Mouse (Mus musculus) stomach, postnatal 0 days (tissue): ENCODE data around the gene 4931423N10Rik. TPM values are rescaled to one million over a fixed set of nuclear protein-coding genes. Genes with fewer than 3 reads are reported as not detected.
"Not testable (repeated sequence)": the region's sequence is repeated elsewhere in the genome, so short reads cannot be mapped to it uniquely, and the experiment has no call there.

Source experiments
- ATAC-seq: fragments of 200-750 bp; cut with Nextera tagmentation; 2 replicates; pipeline ENCODE4 v1.8.0; 2017; ENCODE audit not compliant: low FRiP score, low TSS enrichment
- DNase-seq: peaks from one replicate; pipeline ENCODE4 v3.0.0-alpha.2; 2016; ENCODE audit warnings: low spot score
- H3K27ac ChIP-seq: fragments of 300-500 bp; sonication (generic); replicated peaks from 2 replicates; pipeline ENCODE4 v1.5.1; 2014; ENCODE audit warnings: mild to moderate bottlenecking, control low read depth
- H3K27me3 ChIP-seq: fragments of 300-500 bp; sonication (generic); 2 replicates; pipeline ENCODE4 v1.6.1; 2014; ENCODE audit warnings: low read length; ENCODE audit not compliant: control insufficient read depth, insufficient read depth
- H3K36me3 ChIP-seq: fragments of 300-500 bp; sonication (generic); 2 replicates; pipeline ENCODE4 v1.6.1; 2014; ENCODE audit warnings: low read length, mixed read lengths; ENCODE audit not compliant: control insufficient read depth, insufficient read depth
- H3K4me1 ChIP-seq: fragments of 300-500 bp; sonication (generic); replicated peaks from 2 replicates; pipeline ENCODE4 v1.6.1; 2014; ENCODE audit warnings: antibody characterized with exemption; ENCODE audit not compliant: control insufficient read depth, insufficient read depth
- H3K4me2 ChIP-seq: fragments of 300-500 bp; sonication (generic); replicated peaks from 2 replicates; pipeline ENCODE4 v1.6.1; 2014; ENCODE audit warnings: low read depth, mild to moderate bottlenecking, control low read depth, moderate library complexity
- H3K4me3 ChIP-seq: fragments of 300-500 bp; sonication (generic); 2 replicates; pipeline ENCODE4 v1.5.1; 2014; ENCODE audit warnings: low read depth, low read length, control low read depth
- H3K9ac ChIP-seq: fragments of 300-500 bp; sonication (generic); 2 replicates; pipeline ENCODE4 v1.6.1; 2014; ENCODE audit warnings: mild to moderate bottlenecking, low read length, control low read depth, mixed read lengths
- H3K9me3 ChIP-seq: fragments of 300-500 bp; sonication (generic); 2 replicates; pipeline ENCODE4 v1.6.1; 2016; ENCODE audit warnings: low read length; ENCODE audit not compliant: control insufficient read depth
- CTCF ChIP-seq: IDR thresholded peaks from 2 replicates; pipeline ENCODE4 v1.5.1; 2016; ENCODE audit warnings: antibody characterized with exemption, low read depth, mild to moderate bottlenecking, moderate library complexity
- EP300 ChIP-seq: optimal IDR thresholded peaks from 2 replicates; pipeline ENCODE3; 2016; ENCODE audit warnings: antibody characterized with exemption
- WGBS: fragments of 180-500 bp; shearing (Covaris S2); extraction: QIAGEN DNeasy Blood & Tissue Kit; methylation state at CpG from one replicate; pipeline ENCODE4 v1.1.7; 2014; 5-methylcytosine and 5-hydroxymethylcytosine counted together
- polyA plus RNA-seq: library from polyadenylated mRNA; unstranded; fragments of >200 nt; fragmentation: Nextera tagmentation; extraction: Ambion mirVana; gene quantifications from 2 replicates; pipeline ENCODE4 v1.2.1, GENCODE M21; 2015

4931423N10Rik gene
- polyA plus RNA-seq, 1 experiment from 2014 or later, result 0.06 TPM

DNA sequence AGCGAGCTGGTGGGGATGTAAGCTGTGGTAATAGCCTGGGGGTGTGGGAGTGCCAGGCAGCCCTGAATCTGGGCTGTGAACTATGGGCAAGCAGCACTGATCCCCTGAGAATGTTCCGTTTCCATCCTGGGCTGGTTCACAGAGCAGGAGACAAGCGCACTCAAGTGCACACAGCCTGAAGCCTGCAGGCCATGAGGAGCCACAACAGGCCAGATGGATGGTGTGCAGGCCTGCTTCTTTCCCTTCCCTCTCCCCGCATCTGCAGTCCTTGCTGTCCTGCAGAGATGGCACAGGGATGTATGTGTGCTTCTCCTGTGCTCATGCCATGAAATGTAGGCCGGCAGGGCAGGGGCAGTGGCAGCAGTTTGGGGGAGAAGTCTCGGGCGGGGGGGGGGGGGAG lies 17.9 kb downstream of the 4931423N10Rik start:
- Histone ChIP-seq H3K4me2 (no peak overlapping the region), H3K9me3 (no peaks in the 10 kb centered on the region), H3K27ac (no peak overlapping the region), H3K27me3 (no peaks in the 10 kb centered on the region), H3K36me3 (no peaks in the 10 kb centered on the region), H3K9ac (no peak overlapping the region), H3K4me1 (no peaks in the 10 kb centered on the region), H3K4me3 (no peak overlapping the region)
- TF ChIP-seq CTCF, result no peak
- TF ChIP-seq EP300, result no peak
- ATAC-seq (no peak), DNase-seq (no peak)
- 52% methylated on average over 5 of the region's 7 CpGs for WGBS

DNA sequence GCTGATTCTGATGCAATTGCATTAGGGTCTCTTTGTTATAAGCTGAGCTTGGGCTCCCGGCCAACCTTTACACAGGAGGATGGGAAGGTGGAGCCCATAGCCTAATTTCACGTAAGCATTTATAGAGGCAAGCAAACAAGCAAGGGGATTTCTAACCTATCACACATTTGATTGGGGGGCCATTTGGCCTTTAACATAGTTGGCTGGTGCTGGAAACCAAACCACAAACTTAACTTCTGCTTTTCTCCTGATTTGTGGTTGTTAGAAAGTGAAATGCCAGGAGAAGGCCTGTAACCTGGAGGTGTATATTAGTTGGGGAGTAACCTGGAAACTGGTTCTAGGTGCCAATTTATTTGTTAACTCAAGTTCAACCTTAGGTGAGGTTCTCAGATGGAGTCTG lies 21.2 kb downstream of the 4931423N10Rik start:
- H3K27me3 ChIP-seq, result no peaks in the 10 kb centered on the region
- H3K4me1 ChIP-seq, result no peaks in the 10 kb centered on the region
- no peak overlapping the region for H3K9ac ChIP-seq
- no peak for DNase-seq
- no peak for TF ChIP-seq CTCF
- TF ChIP-seq EP300, result no peak
- no peaks in the 10 kb centered on the region for H3K36me3 ChIP-seq
- no peak overlapping the region for H3K4me2 ChIP-seq
- H3K9me3 ChIP-seq, result no peaks in the 10 kb centered on the region
- no peak overlapping the region for H3K27ac ChIP-seq
- no peak overlapping the region for H3K4me3 ChIP-seq
- WGBS, result 67% methylated on average over 2 of the region's 2 CpGs
- ATAC-seq, result no peak

DNA sequence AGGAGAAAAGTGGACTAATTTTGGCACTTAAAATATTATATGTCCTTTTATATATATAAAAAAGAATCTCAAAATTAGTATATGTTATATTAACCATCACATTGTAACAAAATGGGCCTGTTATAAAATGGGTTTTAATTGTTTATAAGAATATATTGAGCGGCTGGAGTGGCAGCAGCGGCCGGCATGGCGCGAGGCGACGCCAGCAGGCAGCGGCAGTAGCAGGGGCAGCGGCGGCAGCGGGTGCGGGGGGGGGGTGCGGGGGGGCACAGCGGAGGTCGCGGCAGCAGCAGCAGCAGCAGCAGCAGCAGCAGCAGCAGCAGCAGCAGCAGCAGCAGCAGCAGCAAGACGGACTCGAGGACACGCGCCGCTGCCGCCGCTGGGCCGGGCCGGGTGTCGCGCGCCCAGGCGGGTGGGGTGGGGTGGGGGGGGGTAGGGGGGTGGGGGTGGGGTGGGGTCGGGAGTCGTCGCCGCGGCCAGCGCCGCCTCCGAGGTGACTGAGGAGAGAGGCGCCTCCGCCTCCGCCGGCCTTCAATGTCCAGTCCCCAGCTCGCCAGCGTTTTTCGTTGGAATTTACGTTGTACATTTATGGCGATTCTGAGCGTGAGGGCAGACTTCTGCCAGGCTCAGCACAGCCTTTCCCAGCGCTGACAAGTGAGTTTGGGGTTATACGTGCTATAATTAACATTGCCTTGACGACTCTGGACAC lies 26.9 kb downstream of the 4931423N10Rik start:
- no peaks in the 10 kb centered on the region for H3K4me1 ChIP-seq
- H3K4me2 ChIP-seq, result peak overlapping the region; percentile 66
- ATAC-seq, result no peak
- under 1% methylated on average over 24 of the region's 50 CpGs for WGBS
- no peaks in the 10 kb centered on the region for H3K27me3 ChIP-seq
- TF ChIP-seq EP300, result no peak
- no peak for TF ChIP-seq CTCF
- peak; percentile 18 for DNase-seq
- no peak overlapping the region for H3K27ac ChIP-seq
- peak overlapping the region; percentile 38 for H3K4me3 ChIP-seq
- H3K36me3 ChIP-seq, result no peaks in the 10 kb centered on the region
- peak overlapping the region; percentile 31 for H3K9ac ChIP-seq
- no peaks in the 10 kb centered on the region for H3K9me3 ChIP-seq

DNA sequence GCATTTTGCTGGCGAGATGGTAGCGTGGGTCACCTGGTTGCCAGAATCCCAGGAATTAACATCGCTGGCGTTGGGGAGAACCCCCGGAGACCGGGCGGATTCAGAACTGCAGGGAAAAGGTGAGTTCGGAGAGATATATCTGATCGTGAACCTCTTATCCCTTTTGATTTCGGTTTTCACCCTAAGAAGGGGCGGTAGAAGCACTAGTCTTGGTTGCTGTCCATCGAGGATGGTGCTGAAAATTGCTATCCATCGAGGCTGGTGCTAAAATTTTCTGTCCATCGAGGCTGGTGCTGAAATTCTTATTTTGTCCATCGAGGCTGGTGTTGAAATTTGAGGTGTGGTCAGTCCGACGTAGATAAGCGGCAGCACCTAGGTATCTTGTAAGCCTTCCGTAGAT lies 83.7 kb downstream of the 4931423N10Rik start:
- not testable (repeated sequence) for H3K4me1 ChIP-seq, H3K4me2 ChIP-seq, DNase-seq, H3K36me3 ChIP-seq, ATAC-seq, H3K4me3 ChIP-seq, H3K27ac ChIP-seq, H3K27me3 ChIP-seq, H3K9ac ChIP-seq, H3K9me3 ChIP-seq
- 40% methylated on average over 19 of the region's 19 CpGs for WGBS

DNA sequence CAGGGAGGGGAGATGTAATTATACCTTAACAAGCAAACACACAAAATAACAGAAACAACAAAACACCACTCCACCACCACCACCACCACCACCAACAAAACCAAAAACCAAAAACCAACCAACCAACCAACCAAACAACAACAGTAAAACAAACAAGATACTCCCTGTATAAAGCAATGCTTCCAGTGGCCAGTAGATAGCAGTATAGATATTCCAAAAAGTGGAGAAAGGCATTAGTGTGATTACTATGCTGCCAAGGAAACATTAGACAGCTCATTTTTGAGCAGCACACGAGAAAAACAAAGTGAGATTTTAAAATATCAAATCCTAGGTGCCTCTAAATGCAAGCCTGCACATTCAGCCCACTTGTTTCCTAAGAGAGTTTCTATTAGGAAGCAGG lies 107.6 kb downstream of the 4931423N10Rik start:
- Histone ChIP-seq H3K4me1 (no peaks in the 10 kb centered on the region), H3K4me3 (no peak overlapping the region), H3K27ac (no peak overlapping the region), H3K9ac (no peak overlapping the region), H3K9me3 (no peaks in the 10 kb centered on the region), H3K36me3 (no peaks in the 10 kb centered on the region), H3K4me2 (no peak overlapping the region), H3K27me3 (no peaks in the 10 kb centered on the region)
- TF ChIP-seq CTCF, result peak; percentile 53
- TF ChIP-seq EP300, result no peak
- WGBS, result 6% methylated on average over 1 of the region's 1 CpGs
- DNase-seq (no peak), ATAC-seq (no peak)

Other genes with a start within 250 kb of the 4931423N10Rik start
- 40.7 and 42.4 TPM in 2 replicates for gene Abi1, start 167.2 kb upstream of the 4931423N10Rik start, polyA plus RNA-seq
- gene Acbd5, start 139.3 kb upstream of the 4931423N10Rik start, polyA plus RNA-seq, result 27.8 and 32.9 TPM in 2 replicates
- 2.3 and 3.0 TPM in 2 replicates for gene Mastl, start 51.5 kb upstream of the 4931423N10Rik start, polyA plus RNA-seq
- gene Yme1l1, start 51.1 kb upstream of the 4931423N10Rik start, polyA plus RNA-seq, result 42.0 and 44.9 TPM in 2 replicates
- gene Nxph2, start 113.8 kb downstream of the 4931423N10Rik start, polyA plus RNA-seq, result 0.05 and 0.12 TPM in 2 replicates